Mouse (Mus musculus) thymus, adult 2 months (tissue): ENCODE measurements around the gene Mettl18. TPM values are rescaled to one million over a fixed set of nuclear protein-coding genes. Genes with fewer than 3 reads are reported as not detected.

Experiments used
- DNase-seq: peaks from one replicate; pipeline ENCODE4 v3.0.0; 2021
- H3K27ac ChIP-seq: fragments of 200-500 bp; 2 replicates; pipeline ENCODE4 v1.5.1; 2012; ENCODE audit warnings: low read length, control low read depth; ENCODE audit not compliant: control insufficient read depth, insufficient read depth
- H3K27me3 ChIP-seq: fragments of 200-500 bp; 2 replicates; pipeline ENCODE4 v1.6.1; 2012; ENCODE audit warnings: mild to moderate bottlenecking, low read length, moderate library complexity, mixed read lengths; ENCODE audit not compliant: control insufficient read depth, insufficient read depth
- H3K36me3 ChIP-seq: fragments of 200-500 bp; 2 replicates; pipeline ENCODE4 v1.6.1; 2012; ENCODE audit warnings: mild to moderate bottlenecking, low read length, moderate library complexity; ENCODE audit not compliant: control insufficient read depth, insufficient read depth
- H3K4me1 ChIP-seq: fragments of 200-500 bp; replicated peaks from 2 replicates; pipeline ENCODE4 v1.6.1; 2012; ENCODE audit warnings: low read length; ENCODE audit not compliant: control insufficient read depth, insufficient read depth
- H3K4me3 ChIP-seq: fragments of 200-500 bp; 2 replicates; pipeline ENCODE4 v1.5.1; 2012; ENCODE audit warnings: mild to moderate bottlenecking, low read length, control low read depth, moderate library complexity; ENCODE audit not compliant: control insufficient read depth, insufficient read depth
- CTCF ChIP-seq: fragments of 200-500 bp; IDR thresholded peaks from 2 replicates; pipeline ENCODE4 v1.5.1; 2012; ENCODE audit warnings: mild to moderate bottlenecking, control low read depth, low read length, moderate library complexity, borderline replicate concordance; ENCODE audit not compliant: control insufficient read depth, poor library complexity, insufficient read depth; ENCODE audit errors: extremely low read depth
- POLR2A ChIP-seq: fragments of 200-500 bp; IDR thresholded peaks from 2 replicates; pipeline ENCODE4 v1.6.1; 2012; ENCODE audit warnings: mild to moderate bottlenecking, low read length, control low read depth, moderate library complexity; ENCODE audit not compliant: control insufficient read depth, poor library complexity, insufficient read depth; ENCODE audit errors: extremely low read depth
- WGBS: fragments of 180-500 bp; shearing (Covaris S2); methylation state at CpG from one replicate; pipeline ENCODE4 v1.1.7; 2018; 5-methylcytosine and 5-hydroxymethylcytosine counted together
- polyA plus RNA-seq: library from polyadenylated mRNA; depleted of rRNA; stranded (reverse); fragments of >200 nt; gene quantifications from 2 replicates; pipeline ENCODE4 v1.2.3, GENCODE M21; 2012

The Mettl18 gene
- polyA plus RNA-seq, 1 experiment = 0.89 TPM

DNA sequence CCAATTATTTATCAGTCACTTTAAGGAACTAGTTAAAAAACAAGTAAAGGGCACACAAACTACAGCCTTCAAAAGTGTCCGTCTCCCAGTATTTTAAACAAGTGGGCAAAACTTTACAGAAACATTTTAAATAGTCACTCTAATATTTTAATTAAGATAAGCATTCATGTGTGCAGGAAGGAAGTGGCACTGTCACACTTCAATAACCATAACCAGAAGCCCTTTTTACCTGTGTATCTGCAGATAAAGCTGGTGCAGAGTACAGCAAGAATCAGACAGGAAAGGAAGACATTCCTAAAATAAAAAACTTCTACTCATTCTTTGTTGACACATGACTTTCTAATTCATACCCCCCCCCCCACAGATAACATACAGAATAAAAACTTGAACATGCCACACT lies 18.2 kb upstream of the Mettl18 start:
- 97% methylated on average over 1 of the region's 1 CpGs for WGBS
- Histone ChIP-seq H3K27me3 (no peaks in the 10 kb centered on the region), H3K36me3 (peaks cover 8% of the 10 kb centered on the region; the same call in 1 of the 2 replicates), H3K27ac (no peak overlapping the region), H3K4me3 (no peak overlapping the region), H3K4me1 (no peaks in the 10 kb centered on the region)
- no peak for TF ChIP-seq POLR2A
- no peak for TF ChIP-seq CTCF
- no peak for DNase-seq

DNA sequence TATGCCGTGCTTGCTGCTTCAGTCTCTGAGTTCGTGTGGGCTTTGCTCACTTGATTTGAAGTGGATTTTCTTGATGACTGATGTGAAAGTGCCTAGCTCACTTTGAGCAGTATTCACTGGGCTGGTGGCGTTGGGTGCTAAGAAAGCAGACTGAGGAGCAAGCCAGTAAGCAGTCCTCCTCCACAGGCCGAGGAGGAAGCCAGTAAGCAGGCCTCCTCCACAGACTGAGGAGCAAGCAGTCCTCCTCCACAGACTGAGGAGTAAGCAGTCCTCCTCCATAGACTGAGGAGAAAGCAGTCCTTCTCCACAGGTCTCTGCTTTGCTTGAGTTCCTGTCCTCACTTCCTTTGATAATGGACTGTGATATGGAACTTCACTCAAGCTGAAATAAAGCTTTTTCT lies 2.3 kb upstream of the Mettl18 start:
- no peak for DNase-seq
- Histone ChIP-seq H3K4me1 (no peaks in the 10 kb centered on the region), H3K36me3 (no peaks in the 10 kb centered on the region), H3K4me3 (no peak overlapping the region), H3K27me3 (no peaks in the 10 kb centered on the region), H3K27ac (no peak overlapping the region)
- TF ChIP-seq CTCF (no peak), POLR2A (no peak)
- WGBS = 95% methylated on average over 4 of the region's 4 CpGs

DNA sequence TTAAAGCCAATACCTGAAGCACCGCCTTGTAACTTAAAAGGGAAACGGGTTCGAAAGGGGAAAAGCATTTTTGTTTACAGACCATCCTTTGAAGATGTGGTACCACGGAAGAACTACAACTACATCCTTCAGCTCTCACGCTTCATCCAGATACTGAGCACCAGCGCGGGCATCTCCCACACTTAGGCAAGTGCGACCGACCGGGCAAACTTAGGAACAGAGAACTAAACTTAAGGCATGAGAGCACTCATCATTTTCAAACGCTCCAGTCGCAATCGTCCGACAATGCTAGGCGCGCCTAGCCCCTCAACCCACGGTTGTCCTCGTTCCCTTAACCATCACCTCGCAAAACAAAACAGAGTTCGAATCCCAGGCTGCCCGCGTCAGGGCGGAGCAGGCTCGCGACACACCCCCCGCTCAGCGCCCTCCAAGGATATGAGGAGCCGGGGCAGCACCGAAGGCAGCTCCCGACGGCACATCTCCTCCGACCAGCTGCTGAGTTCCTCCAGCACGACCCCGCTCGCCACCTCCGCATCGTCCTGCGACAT lies 442 bp upstream of the Mettl18 start:
- H3K4me1 ChIP-seq = no peaks in the 10 kb centered on the region

DNA sequence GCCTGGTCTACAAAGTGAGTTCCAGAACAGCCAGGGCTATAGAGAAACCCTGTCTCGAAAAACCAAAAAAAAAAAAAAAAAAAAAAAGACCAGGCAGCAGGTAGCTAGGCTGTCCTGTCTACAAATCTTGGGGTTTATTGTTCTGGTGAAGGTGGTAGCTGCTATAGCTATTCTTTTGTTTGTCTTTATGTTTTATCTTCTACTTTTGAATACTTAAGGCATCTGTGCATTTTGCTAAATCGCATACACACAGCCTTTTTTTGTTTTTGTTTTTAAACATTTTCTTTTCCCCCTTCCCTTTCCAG lies 872 bp downstream of the Mettl18 start:
- 42% methylated on average over 2 of the region's 2 CpGs for WGBS

More for the DNA sequence above, 442 bp upstream of the Mettl18 start:
- Histone ChIP-seq H3K27ac (no peak overlapping the region), H3K27me3 (no peaks in the 10 kb centered on the region), H3K36me3 (no peaks in the 10 kb centered on the region), H3K4me3 (peak overlapping the region; percentile 94)
- TF ChIP-seq POLR2A = no peak
- no peak for TF ChIP-seq CTCF
- 1% methylated on average over 38 of the region's 38 CpGs for WGBS
- DNase-seq = no peak

DNA sequence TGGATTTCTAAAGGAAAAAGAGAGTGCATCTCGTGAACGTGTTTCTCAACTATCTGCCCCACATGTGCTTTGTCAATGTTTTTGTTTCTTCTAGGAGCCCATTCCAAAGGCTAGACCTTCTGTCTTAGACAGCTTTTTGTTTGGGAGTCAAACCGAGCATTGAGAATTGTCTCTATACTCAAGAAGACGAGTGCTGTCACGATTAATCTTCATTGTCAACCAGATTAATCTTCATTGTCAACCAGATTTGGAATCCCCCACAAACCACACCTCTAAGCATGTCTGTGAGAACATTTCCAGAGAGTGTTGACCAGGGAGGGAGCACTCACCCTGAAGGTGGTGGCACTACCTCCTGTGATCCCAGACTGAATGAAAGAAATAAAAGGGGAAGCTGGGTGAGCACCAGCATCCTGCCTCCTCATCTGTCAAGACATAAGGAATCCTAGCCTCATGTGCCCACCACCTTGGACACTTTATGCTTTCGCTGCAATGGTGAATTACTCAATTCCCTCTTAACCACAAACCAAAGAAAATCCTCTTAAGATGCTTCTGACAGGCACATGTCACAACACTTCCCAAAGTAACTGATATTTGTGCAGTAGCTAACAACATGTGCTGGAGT lies 7.3 kb downstream of the Mettl18 start:
- Histone ChIP-seq H3K27ac (no peak overlapping the region), H3K27me3 (no peaks in the 10 kb centered on the region), H3K4me1 (no peaks in the 10 kb centered on the region), H3K36me3 (no peaks in the 10 kb centered on the region), H3K4me3 (no peak overlapping the region)
- TF ChIP-seq POLR2A = no peak
- no peak for TF ChIP-seq CTCF
- 84% methylated on average over 6 of the region's 6 CpGs for WGBS
- no peak for DNase-seq

More for the DNA sequence above, 872 bp downstream of the Mettl18 start:
- H3K36me3 ChIP-seq = no peaks in the 10 kb centered on the region
- no peak overlapping the region for H3K27ac ChIP-seq
- H3K27me3 ChIP-seq = no peaks in the 10 kb centered on the region
- H3K4me3 ChIP-seq = no peak overlapping the region; the same call in 1 of the 2 replicates
- no peak for TF ChIP-seq CTCF
- TF ChIP-seq POLR2A = no peak
- no peak for DNase-seq
- H3K4me1 ChIP-seq = no peaks in the 10 kb centered on the region

DNA sequence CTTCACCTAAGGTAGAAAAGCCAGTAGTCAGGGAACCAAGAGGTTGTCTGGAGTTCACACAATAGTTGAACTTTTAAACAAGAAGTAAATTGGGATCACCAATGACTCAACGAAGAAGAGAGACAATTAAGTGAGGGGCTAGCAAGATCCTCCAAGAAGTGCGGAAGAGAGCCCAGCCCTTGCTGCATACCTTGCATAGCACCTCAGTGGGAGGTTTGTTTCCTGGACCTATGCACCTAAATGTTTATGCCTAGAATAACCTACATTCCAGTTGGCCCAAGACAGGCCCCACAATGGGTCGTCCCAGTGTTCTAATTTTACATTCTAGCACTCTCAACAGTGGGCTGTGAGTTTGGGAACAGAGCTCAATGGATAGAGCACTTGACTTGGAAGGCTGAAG lies 9.6 kb downstream of the Mettl18 start:
- Histone ChIP-seq H3K36me3 (no peaks in the 10 kb centered on the region), H3K27me3 (no peaks in the 10 kb centered on the region), H3K27ac (no peak overlapping the region), H3K4me3 (no peak overlapping the region), H3K4me1 (no peaks in the 10 kb centered on the region)
- WGBS = 92% methylated on average over 3 of the region's 3 CpGs
- TF ChIP-seq CTCF (no peak), POLR2A (no peak)
- no peak for DNase-seq
